Mouse (Mus musculus) heart, postnatal 0 days (tissue): ENCODE data around the gene Igfbp6. TPM values are rescaled to one million over a fixed set of nuclear protein-coding genes. Genes with fewer than 3 reads are reported as not detected.
A peak's percentile ranks its signal among the peaks of the same experiment; 100 is the strongest.

Source experiments
- ATAC-seq: fragments of 200-750 bp; cut with Nextera tagmentation; 2 replicates; pipeline ENCODE4 v1.8.0; 2017; ENCODE audit warnings: low read depth, moderate number of reproducible peaks, moderate library complexity; ENCODE audit not compliant: insufficient read depth
- DNase-seq: peaks from one replicate; pipeline ENCODE4 v3.0.0-alpha.2; 2016; ENCODE audit warnings: low spot score
- H3K27ac ChIP-seq: fragments of 300-500 bp; sonication (generic); 2 replicates; pipeline ENCODE4 v1.5.1; 2014; ENCODE audit warnings: low read depth, mild to moderate bottlenecking
- H3K27me3 ChIP-seq: fragments of 300-500 bp; sonication (generic); 2 replicates; pipeline ENCODE4 v1.6.1; 2014; ENCODE audit warnings: low read length, mixed read lengths; ENCODE audit not compliant: control insufficient read depth, insufficient read depth
- H3K36me3 ChIP-seq: fragments of 300-500 bp; sonication (generic); replicated peaks from 2 replicates; pipeline ENCODE4 v1.6.1; 2014; ENCODE audit warnings: low read length, mixed read lengths; ENCODE audit not compliant: control insufficient read depth, insufficient read depth
- H3K4me1 ChIP-seq: fragments of 300-500 bp; sonication (generic); 2 replicates; pipeline ENCODE4 v1.6.1; 2014; ENCODE audit warnings: antibody characterized with exemption; ENCODE audit not compliant: control insufficient read depth, insufficient read depth
- H3K4me2 ChIP-seq: fragments of 300-500 bp; sonication (generic); 2 replicates; pipeline ENCODE4 v1.6.1; 2014; ENCODE audit warnings: low read depth, mild to moderate bottlenecking, low read length, moderate library complexity
- H3K4me3 ChIP-seq: fragments of 300-500 bp; sonication (generic); 2 replicates; pipeline ENCODE4 v1.5.1; 2014; ENCODE audit warnings: low read depth, low read length
- H3K9ac ChIP-seq: fragments of 300-500 bp; sonication (generic); replicated peaks from 2 replicates; pipeline ENCODE4 v1.6.1; 2014; ENCODE audit warnings: low read depth, low read length, mixed read lengths
- H3K9me3 ChIP-seq: fragments of 300-500 bp; sonication (generic); replicated peaks from 2 replicates; pipeline ENCODE4 v1.6.1; 2016; ENCODE audit warnings: low read length; ENCODE audit not compliant: control insufficient read depth
- CTCF ChIP-seq: IDR thresholded peaks from 2 replicates; pipeline ENCODE4 v1.5.1; 2016; ENCODE audit warnings: antibody characterized with exemption, control low read depth, low read depth
- EP300 ChIP-seq: IDR thresholded peaks from 2 replicates; pipeline ENCODE4 v1.6.1; 2016; ENCODE audit warnings: antibody characterized with exemption, low read depth
- WGBS: fragments of 180-500 bp; shearing (Covaris S2); extraction: QIAGEN DNeasy Blood & Tissue Kit; methylation state at CpG from one replicate; pipeline ENCODE4 v1.1.7; 2014; 5-methylcytosine and 5-hydroxymethylcytosine counted together
- polyA plus RNA-seq: library from polyadenylated mRNA; unstranded; fragments of >200 nt; fragmentation: Nextera tagmentation; extraction: Ambion mirVana; gene quantifications from 2 replicates; pipeline ENCODE4 v1.2.1, GENCODE M21; 2015
- total RNA-seq: library from RNA; depleted of rRNA; stranded (reverse); fragments of >200 nt; gene quantifications from 2 replicates; pipeline ENCODE4 v1.2.3, GENCODE M21; 2014; ENCODE audit warnings: low replicate concordance

Gene Igfbp6
- total and polyA plus RNA-seq, 2 experiments from 2014 or later, result 24.2 to 30.5 TPM

DNA sequence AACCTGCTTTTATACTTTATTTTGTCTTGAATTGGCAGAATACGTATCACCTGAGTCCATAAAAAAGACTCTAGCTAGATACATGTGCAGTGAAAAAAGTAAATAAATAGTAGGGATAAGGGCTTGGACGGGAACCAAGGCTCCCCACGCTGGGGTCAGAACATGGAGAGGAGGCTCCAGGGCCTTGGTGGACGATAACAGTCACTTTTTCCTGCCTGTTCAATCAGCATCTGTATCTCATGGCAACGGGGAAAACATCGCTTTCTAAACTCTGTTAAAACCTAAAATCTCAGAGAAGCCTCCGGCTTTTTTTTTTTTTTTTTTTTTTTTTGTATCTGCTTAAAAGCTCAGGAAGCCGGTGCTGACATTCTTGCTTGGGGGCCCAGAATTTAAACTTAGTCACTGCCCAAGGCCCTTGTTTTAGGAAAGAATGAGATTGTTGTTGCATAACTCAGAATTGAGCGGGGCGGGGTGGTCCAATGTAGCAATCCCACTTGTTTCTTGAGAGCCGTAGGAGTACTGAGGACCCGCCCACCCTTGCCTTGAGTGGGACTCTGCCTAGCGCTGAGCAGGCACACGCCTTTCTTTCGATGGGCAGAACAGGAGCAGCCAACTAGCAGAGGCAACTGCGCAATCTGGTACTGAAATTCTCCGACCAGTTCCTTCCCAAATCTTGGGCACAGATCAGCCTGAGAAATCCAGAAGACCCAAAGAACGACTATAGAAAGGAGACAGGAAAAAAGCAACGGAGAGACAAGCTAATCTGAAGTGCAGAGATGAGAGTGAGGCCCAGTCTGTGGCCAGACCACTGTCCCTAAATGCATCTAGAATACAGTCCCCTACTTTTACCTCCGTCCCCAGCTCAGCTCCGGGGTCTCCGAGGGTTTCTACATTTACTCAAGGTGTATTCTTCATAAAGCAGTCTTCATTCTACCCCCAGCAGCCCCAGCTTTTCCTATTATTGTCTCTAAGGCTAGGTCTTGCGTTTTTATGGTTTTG lies 949 bp upstream of the Igfbp6 start:
- 54% methylated on average over 23 of the region's 23 CpGs for WGBS
- DNase-seq, result peak; percentile 54
- Histone ChIP-seq H3K9ac (no peak overlapping the region), H3K4me3 (no peak overlapping the region), H3K9me3 (no peaks in the 10 kb centered on the region), H3K4me1 (peaks cover 4% of the 10 kb centered on the region; the same call in 1 of the 2 replicates), H3K4me2 (no peak overlapping the region), H3K27ac (0 out of 2 replicates have a peak overlapping the region, but pooled peaks have one; percentile 0), H3K36me3 (no peaks in the 10 kb centered on the region), H3K27me3 (peaks cover 25% of the 10 kb centered on the region)
- no peak for ATAC-seq
- TF ChIP-seq CTCF (no peak), EP300 (no peak)

DNA sequence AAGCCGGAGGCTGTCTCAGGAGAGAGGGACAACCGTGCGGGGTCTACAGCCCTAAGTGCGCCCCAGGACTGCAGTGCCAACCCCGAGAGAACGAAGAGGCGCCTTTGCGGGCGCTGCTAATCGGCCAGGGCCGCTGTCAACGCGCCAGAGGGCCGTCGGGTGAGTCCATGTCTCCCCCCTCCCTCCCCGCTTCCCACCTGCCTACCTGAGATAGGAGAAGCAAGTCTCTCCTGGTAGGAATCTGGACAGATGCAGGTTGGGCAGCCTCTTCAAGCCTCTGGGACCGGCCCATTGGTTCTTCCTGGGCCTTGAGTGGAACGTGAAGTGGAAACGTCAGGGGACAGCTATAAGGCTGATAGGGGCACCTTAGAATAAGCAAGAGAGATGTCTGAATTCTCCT lies 564 bp downstream of the Igfbp6 start:
- DNase-seq (no peak), ATAC-seq (no peak)
- H3K4me3 ChIP-seq, result peak overlapping the region; percentile 22
- H3K4me2 ChIP-seq, result peak overlapping the region; percentile 27
- no peaks in the 10 kb centered on the region for H3K36me3 ChIP-seq
- no peak overlapping the region for H3K9ac ChIP-seq
- peaks cover 4% of the 10 kb centered on the region; the same call in 1 of the 2 replicates for H3K4me1 ChIP-seq
- no peak for TF ChIP-seq CTCF
- TF ChIP-seq EP300, result no peak
- WGBS, result 18% methylated on average over 19 of the region's 19 CpGs
- H3K27ac ChIP-seq, result no peak overlapping the region
- no peaks in the 10 kb centered on the region for H3K9me3 ChIP-seq
- H3K27me3 ChIP-seq, result peaks cover 25% of the 10 kb centered on the region

DNA sequence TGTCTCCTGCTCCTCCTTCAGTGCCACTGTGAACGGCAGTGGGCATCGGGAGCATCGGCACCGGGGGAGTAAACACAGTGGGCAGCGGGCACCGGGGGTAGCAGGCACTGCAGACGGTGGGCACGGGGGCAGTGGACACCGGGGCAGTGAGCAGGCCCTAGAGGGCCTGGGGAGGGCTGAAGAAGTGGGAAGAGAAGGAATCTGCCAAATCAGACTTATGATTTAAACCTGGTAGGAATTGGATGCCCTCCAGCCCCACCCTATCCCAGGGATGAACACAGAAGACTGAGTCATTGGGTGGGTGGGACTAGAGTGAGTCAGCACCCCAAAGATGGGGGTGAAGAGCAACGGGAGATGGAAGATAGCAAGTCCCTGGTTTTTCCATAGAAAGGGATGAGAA lies 1.2 kb downstream of the Igfbp6 start:
- H3K4me3 ChIP-seq, result no peak overlapping the region
- TF ChIP-seq EP300 (no peak), CTCF (no peak)
- H3K4me2 ChIP-seq, result no peak overlapping the region
- H3K27ac ChIP-seq, result no peak overlapping the region
- ATAC-seq (no peak), DNase-seq (no peak)
- H3K9me3 ChIP-seq, result no peaks in the 10 kb centered on the region
- H3K4me1 ChIP-seq, result peaks cover 4% of the 10 kb centered on the region; the same call in 1 of the 2 replicates
- peaks cover 25% of the 10 kb centered on the region for H3K27me3 ChIP-seq
- no peaks in the 10 kb centered on the region for H3K36me3 ChIP-seq
- no peak overlapping the region; the same call in 1 of the 2 replicates for H3K9ac ChIP-seq
- 75% methylated on average over 10 of the region's 10 CpGs for WGBS

DNA sequence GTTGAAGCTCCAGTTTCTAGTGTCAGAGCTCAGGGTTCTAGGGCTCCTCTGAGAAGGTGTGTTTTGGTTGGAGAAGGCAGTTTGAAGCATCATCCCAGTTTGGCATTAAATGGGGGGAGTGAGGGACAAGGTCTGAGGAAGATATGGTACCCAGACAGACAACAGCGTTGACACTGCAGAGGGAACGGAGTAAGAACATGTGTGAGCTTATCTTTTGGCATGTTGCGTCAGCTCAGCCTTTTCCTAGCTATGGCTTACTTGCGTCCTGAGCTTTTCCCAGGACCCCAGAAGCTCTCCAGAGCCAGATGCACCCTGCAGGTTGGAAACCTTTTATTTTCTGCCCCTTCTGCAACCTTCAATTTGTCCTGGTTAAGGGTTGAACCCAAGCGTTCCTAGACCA lies 1.9 kb downstream of the Igfbp6 start:
- ATAC-seq, result no peak

DNA sequence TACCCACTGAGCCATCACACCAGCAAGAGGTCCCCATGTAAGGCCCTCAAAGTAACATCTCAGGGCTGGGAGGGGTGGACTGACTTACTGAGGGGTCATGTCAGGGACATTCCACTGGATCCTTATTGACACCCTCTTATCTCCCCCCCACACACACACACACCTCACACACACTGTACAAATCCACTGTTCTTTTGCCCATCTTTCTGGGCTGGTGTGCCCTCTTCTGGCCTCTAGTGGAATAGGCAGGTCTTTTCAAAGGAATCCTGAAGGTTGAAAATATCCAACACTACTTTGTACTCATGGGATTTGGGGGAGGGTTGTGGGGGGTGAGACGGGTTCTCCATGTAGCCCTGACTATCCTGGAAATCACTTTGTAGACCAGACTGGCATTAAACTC lies 2.7 kb downstream of the Igfbp6 start:
- Histone ChIP-seq H3K4me2 (no peak overlapping the region), H3K27me3 (peaks cover 25% of the 10 kb centered on the region), H3K9ac (no peak overlapping the region), H3K4me3 (no peak overlapping the region), H3K36me3 (no peaks in the 10 kb centered on the region), H3K27ac (no peak overlapping the region), H3K4me1 (peaks cover 4% of the 10 kb centered on the region; the same call in 1 of the 2 replicates), H3K9me3 (no peaks in the 10 kb centered on the region)
- ATAC-seq (peak; percentile 68; the same call in 1 of the 2 replicates), DNase-seq (peak; percentile 69)
- WGBS, result 0% methylated on average over 1 of the region's 1 CpGs
- TF ChIP-seq CTCF (peak; percentile 83), EP300 (no peak)

More for the DNA sequence above, 1.9 kb downstream of the Igfbp6 start:
- no peak overlapping the region for H3K4me3 ChIP-seq
- H3K27me3 ChIP-seq, result peaks cover 25% of the 10 kb centered on the region
- H3K4me1 ChIP-seq, result peaks cover 4% of the 10 kb centered on the region; the same call in 1 of the 2 replicates
- WGBS, result 63% methylated on average over 5 of the region's 5 CpGs
- H3K9me3 ChIP-seq, result no peaks in the 10 kb centered on the region
- no peak overlapping the region for H3K9ac ChIP-seq
- H3K27ac ChIP-seq, result no peak overlapping the region
- DNase-seq, result no peak
- H3K4me2 ChIP-seq, result no peak overlapping the region
- TF ChIP-seq CTCF (no peak), EP300 (no peak)
- H3K36me3 ChIP-seq, result no peaks in the 10 kb centered on the region
